Mouse (Mus musculus) limb, embryonic 10.5 days (tissue): ENCODE measurements around the gene Mxd3. TPM values are rescaled to one million over a fixed set of nuclear protein-coding genes. Genes with fewer than 3 reads are reported as not detected.

Experiments used
- DNase-seq: peaks from one replicate; pipeline ENCODE4 v3.0.0-alpha.2; 2017; ENCODE audit warnings: low spot score
- H3K27ac ChIP-seq: fragments of 300-500 bp; sonication (generic); 2 replicates; pipeline ENCODE4 v1.5.1; 2016; ENCODE audit warnings: mild to moderate bottlenecking
- H3K27me3 ChIP-seq: fragments of 300-500 bp; sonication (generic); 2 replicates; pipeline ENCODE4 v1.6.1; 2016; ENCODE audit warnings: low read depth, mild to moderate bottlenecking; ENCODE audit not compliant: poor library complexity, severe bottlenecking
- H3K36me3 ChIP-seq: fragments of 300-500 bp; sonication (generic); 2 replicates; pipeline ENCODE4 v1.6.1; 2016; ENCODE audit warnings: mild to moderate bottlenecking, moderate library complexity
- H3K4me1 ChIP-seq: fragments of 300-500 bp; sonication (generic); 2 replicates; pipeline ENCODE4 v1.6.1; 2016
- H3K4me3 ChIP-seq: fragments of 300-500 bp; sonication (generic); 2 replicates; pipeline ENCODE4 v1.5.1; 2016; ENCODE audit warnings: mild to moderate bottlenecking, moderate library complexity
- H3K9me3 ChIP-seq: fragments of 300-500 bp; sonication (generic); replicated peaks from 2 replicates; pipeline ENCODE4 v1.6.1; 2016; ENCODE audit warnings: mild to moderate bottlenecking
- WGBS: fragments of 180-500 bp; shearing (Covaris S2); methylation state at CpG from one replicate; pipeline ENCODE4 v1.1.7; 2016; 5-methylcytosine and 5-hydroxymethylcytosine counted together
- polyA plus RNA-seq: library from polyadenylated mRNA; unstranded; fragments of >200 nt; fragmentation: Nextera tagmentation; extraction: Ambion mirVana; gene quantifications from 2 replicates; pipeline ENCODE4 v1.2.1, GENCODE M21; 2016

The Mxd3 gene
- polyA plus RNA-seq, 1 experiment from 2014 or later = 27.5 TPM

GRCm38 (mm10) chr13:55361145-55361544 lies 31.5 kb upstream of the Mxd3 start:
- DNase-seq = no peak
- no peaks in the 10 kb centered on the region for H3K27me3 ChIP-seq
- no peak overlapping the region for H3K27ac ChIP-seq
- H3K36me3 ChIP-seq = peaks cover 52% of the 10 kb centered on the region
- H3K9me3 ChIP-seq = no peaks in the 10 kb centered on the region
- H3K4me3 ChIP-seq = peak overlapping the region; percentile 89
- peaks cover 19% of the 10 kb centered on the region for H3K4me1 ChIP-seq

- Histone ChIP-seq H3K4me3 (no peak overlapping the region), H3K27ac (no peak overlapping the region), H3K27me3 (no peaks in the 10 kb centered on the region), H3K9me3 (no peaks in the 10 kb centered on the region), H3K4me1 (peaks cover 4% of the 10 kb centered on the region; the same call in 1 of the 2 replicates), H3K36me3 (peaks cover 80% of the 10 kb centered on the region)
- no peak for DNase-seq
- WGBS = 92% methylated on average over 11 of the region's 11 CpGs
Measured at GRCm38 (mm10) chr13:55346745-55347144, 17.1 kb upstream of the Mxd3 start.

GRCm38 (mm10) chr13:55344286-55344685 lies 14.7 kb upstream of the Mxd3 start:
- Histone ChIP-seq H3K36me3 (peaks cover 58% of the 10 kb centered on the region), H3K4me1 (peaks cover 4% of the 10 kb centered on the region; the same call in 1 of the 2 replicates), H3K27ac (no peak overlapping the region), H3K4me3 (no peak overlapping the region), H3K9me3 (no peaks in the 10 kb centered on the region), H3K27me3 (no peaks in the 10 kb centered on the region)
- 89% methylated on average over 7 of the region's 7 CpGs for WGBS
- no peak for DNase-seq

- Histone ChIP-seq H3K4me3 (no peak overlapping the region), H3K9me3 (no peaks in the 10 kb centered on the region), H3K27ac (no peak overlapping the region), H3K4me1 (peaks cover 4% of the 10 kb centered on the region; the same call in 1 of the 2 replicates), H3K27me3 (no peaks in the 10 kb centered on the region), H3K36me3 (peaks cover 41% of the 10 kb centered on the region)
- DNase-seq = no peak
- 28% methylated on average over 11 of the region's 11 CpGs for WGBS
Measured at GRCm38 (mm10) chr13:55342469-55342868, 12.8 kb upstream of the Mxd3 start.

GRCm38 (mm10) chr13:55339259-55339658 lies 9.6 kb upstream of the Mxd3 start:
- no peak overlapping the region for H3K4me3 ChIP-seq
- WGBS = 42% methylated on average over 2 of the region's 2 CpGs
- no peak for DNase-seq
- H3K27ac ChIP-seq = no peak overlapping the region
- H3K9me3 ChIP-seq = no peaks in the 10 kb centered on the region
- no peaks in the 10 kb centered on the region for H3K27me3 ChIP-seq
- H3K36me3 ChIP-seq = peaks cover 9% of the 10 kb centered on the region
- H3K4me1 ChIP-seq = peaks cover 4% of the 10 kb centered on the region; the same call in 1 of the 2 replicates

GRCm38 (mm10) chr13:55338131-55339054 lies 8.8 kb upstream of the Mxd3 start:
- WGBS = 72% methylated on average over 12 of the region's 12 CpGs
- Histone ChIP-seq H3K4me3 (no peak overlapping the region), H3K4me1 (peaks cover 4% of the 10 kb centered on the region; the same call in 1 of the 2 replicates), H3K27ac (no peak overlapping the region), H3K27me3 (no peaks in the 10 kb centered on the region), H3K36me3 (peaks cover under 1% of the 10 kb centered on the region; the same call in 1 of the 2 replicates), H3K9me3 (no peaks in the 10 kb centered on the region)
- no peak for DNase-seq

- DNase-seq = no peak
- no peaks in the 10 kb centered on the region for H3K27me3 ChIP-seq
- H3K4me1 ChIP-seq = peaks cover under 1% of the 10 kb centered on the region; the same call in 1 of the 2 replicates
- H3K9me3 ChIP-seq = no peaks in the 10 kb centered on the region
- no peaks in the 10 kb centered on the region for H3K36me3 ChIP-seq
- no peak overlapping the region for H3K4me3 ChIP-seq
- H3K27ac ChIP-seq = no peak overlapping the region
- WGBS = 67% methylated on average over 10 of the region's 10 CpGs
Measured at GRCm38 (mm10) chr13:55337341-55337975, 7.8 kb upstream of the Mxd3 start.

GRCm38 (mm10) chr13:55335701-55336100 lies 6.1 kb upstream of the Mxd3 start:
- 85% methylated on average over 4 of the region's 4 CpGs for WGBS
- peaks cover 6% of the 10 kb centered on the region for H3K4me1 ChIP-seq
- no peaks in the 10 kb centered on the region for H3K36me3 ChIP-seq
- H3K27me3 ChIP-seq = no peaks in the 10 kb centered on the region
- no peaks in the 10 kb centered on the region for H3K9me3 ChIP-seq
- DNase-seq = no peak
- H3K4me3 ChIP-seq = no peak overlapping the region
- no peak overlapping the region for H3K27ac ChIP-seq

DNA sequence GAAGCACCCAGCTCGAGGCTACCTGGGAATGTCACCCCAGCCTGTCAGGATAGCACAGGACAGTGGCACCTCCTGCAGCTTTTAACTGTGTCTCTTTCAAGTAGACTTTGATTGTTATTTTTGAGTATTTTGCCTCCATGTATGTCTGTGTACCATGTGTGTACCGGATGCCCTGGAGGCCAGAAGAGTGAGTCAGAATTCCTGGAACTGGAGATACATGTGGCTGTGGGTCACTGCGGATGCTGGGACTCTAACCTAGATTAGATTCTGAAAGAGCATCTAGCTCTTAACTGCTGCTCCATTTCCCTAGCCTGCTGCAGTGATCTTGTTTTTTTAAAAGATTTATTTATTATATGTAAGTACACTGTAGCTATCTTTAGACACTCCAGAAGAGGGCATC lies 2.7 kb upstream of the Mxd3 start:
- H3K9me3 ChIP-seq = no peaks in the 10 kb centered on the region
- H3K4me1 ChIP-seq = peaks cover 34% of the 10 kb centered on the region
- no peak for DNase-seq
- H3K4me3 ChIP-seq = no peak overlapping the region
- no peak overlapping the region for H3K27ac ChIP-seq
- H3K36me3 ChIP-seq = no peaks in the 10 kb centered on the region
- peaks cover 5% of the 10 kb centered on the region; the same call in 1 of the 2 replicates for H3K27me3 ChIP-seq
- 89% methylated on average over 3 of the region's 3 CpGs for WGBS

GRCm38 (mm10) chr13:55330567-55331400 lies 1.2 kb upstream of the Mxd3 start:
- Histone ChIP-seq H3K27ac (peak overlapping the region; percentile 97), H3K9me3 (no peaks in the 10 kb centered on the region), H3K4me3 (peak overlapping the region; percentile 76), H3K4me1 (peaks cover 34% of the 10 kb centered on the region), H3K36me3 (peaks cover 11% of the 10 kb centered on the region), H3K27me3 (peaks cover 5% of the 10 kb centered on the region; the same call in 1 of the 2 replicates)
- DNase-seq = no peak
- WGBS = 45% methylated on average over 14 of the region's 14 CpGs

- Histone ChIP-seq H3K27ac (peak overlapping the region; percentile 97), H3K36me3 (peaks cover 26% of the 10 kb centered on the region), H3K27me3 (peaks cover 5% of the 10 kb centered on the region; the same call in 1 of the 2 replicates), H3K4me3 (peak overlapping the region; percentile 76), H3K9me3 (no peaks in the 10 kb centered on the region), H3K4me1 (peaks cover 37% of the 10 kb centered on the region)
- no peak for DNase-seq
- under 1% methylated on average over 28 of the region's 29 CpGs for WGBS
Measured at GRCm38 (mm10) chr13:55329109-55329682, 427 bp downstream of the Mxd3 start.

DNA sequence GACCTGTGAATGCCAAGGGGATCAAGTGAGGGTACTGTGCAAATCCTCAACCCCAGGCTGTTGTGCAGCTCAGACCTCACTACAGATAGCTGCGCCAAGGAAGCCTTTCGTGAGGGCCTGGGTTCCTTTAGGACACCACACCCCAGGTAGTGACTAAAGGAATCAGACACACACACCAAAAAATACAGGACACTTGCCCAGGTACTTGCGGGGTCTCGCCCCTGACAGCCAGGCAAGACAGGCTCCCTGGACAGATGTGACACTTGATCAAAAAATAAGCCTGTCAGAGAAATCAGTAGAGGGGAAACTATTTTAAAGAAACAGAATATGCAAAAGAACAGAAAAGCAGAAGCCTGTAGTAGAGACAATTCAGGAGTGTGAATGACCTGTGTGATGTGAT lies 982 bp downstream of the Mxd3 start:
- 86% methylated on average over 4 of the region's 4 CpGs for whole genome bisulfite sequencing
- DNase-seq = no peak
- 0 out of 2 replicates have a peak overlapping the region, but pooled peaks have one; percentile 97 for H3K27ac ChIP-seq

More for the DNA sequence above, 982 bp downstream of the Mxd3 start:
- peak overlapping the region; percentile 76 for H3K4me3 ChIP-seq
- H3K36me3 ChIP-seq = peaks cover 32% of the 10 kb centered on the region
- H3K4me1 ChIP-seq = peaks cover 37% of the 10 kb centered on the region
- H3K27me3 ChIP-seq = peaks cover 5% of the 10 kb centered on the region; the same call in 1 of the 2 replicates
- no peaks in the 10 kb centered on the region for H3K9me3 ChIP-seq
